Mouse (Mus musculus) adipocyte (in vitro differentiated cells): ENCODE results near the gene Gemin4.

Experiments used
- DNase-seq: peaks from one replicate; pipeline ENCODE4 v3.0.0-alpha.2; 2016; ENCODE audit warnings: low spot score

Gene Gemin4

GRCm38 (mm10) chr11:76217390-76217800 lies at the start of gene Gemin4, which contains the start of gene Dbil5:
Gene Gemin4, minus strand, starts transcription at chr11:76217664.
Gene Dbil5, plus strand, starts transcription at chr11:76217608.
- DNase-seq = peak; percentile 96

GRCm38 (mm10) chr11:76262611-76263351 lies 45.3 kb upstream of the Gemin4 start:
- no peak for DNase-seq

- DNase-seq = no peak
Measured at GRCm38 (mm10) chr11:76261224-76261623, 43.8 kb upstream of the Gemin4 start.

GRCm38 (mm10) chr11:76260208-76261050 lies 43.0 kb upstream of the Gemin4 start:
- DNase-seq = no peak

GRCm38 (mm10) chr11:76258511-76258910 lies 41.0 kb upstream of the Gemin4 start:
- DNase-seq = no peak

DNA sequence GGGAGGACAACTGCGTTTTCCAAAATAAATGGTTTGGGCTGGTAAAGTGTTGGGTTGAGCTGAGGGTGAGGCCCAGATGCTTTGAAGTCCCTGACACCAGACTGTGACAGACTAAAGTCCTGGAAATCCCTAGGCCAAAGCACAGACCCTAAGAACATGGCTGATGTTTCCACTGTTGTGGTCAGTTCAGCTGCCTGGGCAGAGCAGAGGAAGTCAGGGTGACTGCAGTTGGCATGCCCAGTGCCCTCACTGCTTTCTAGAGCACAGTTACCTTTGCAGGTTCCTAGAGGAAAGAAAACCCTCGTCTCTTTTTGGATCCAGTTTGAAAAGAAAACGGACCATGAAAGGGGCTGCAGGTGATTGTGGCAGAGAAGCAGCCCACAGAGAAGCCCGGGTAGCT lies 39.9 kb upstream of the Gemin4 start:
- no peak for DNase-seq

- no peak for DNase-seq
Measured at GRCm38 (mm10) chr11:76256129-76256528, 38.7 kb upstream of the Gemin4 start.

DNA sequence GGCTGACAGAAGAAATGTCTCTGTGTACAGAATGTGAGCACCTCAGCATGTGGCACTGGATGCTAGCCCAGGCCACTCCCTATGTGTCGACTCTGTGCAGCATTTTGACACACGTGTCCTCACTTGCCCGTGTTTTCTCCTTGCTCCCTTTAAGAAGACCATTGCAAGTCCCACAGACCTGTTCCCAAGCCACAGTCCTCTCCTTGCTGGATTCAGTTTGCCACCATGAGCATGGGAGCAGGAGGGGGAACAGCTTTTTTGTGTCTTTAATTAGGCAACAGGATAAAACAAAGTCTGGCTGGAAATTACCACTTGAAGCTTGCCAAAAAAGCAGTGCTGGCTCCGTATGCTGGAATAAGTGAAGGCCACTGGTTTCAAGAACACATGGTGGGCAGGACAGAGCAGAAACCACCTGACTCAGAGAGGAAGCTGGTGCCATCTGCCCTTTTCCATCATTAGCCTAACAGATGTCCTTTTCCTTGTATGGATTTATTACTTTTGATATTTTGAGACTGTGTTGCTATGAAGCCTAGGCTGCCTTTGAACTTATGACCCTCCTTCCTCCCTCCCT lies 38.1 kb upstream of the Gemin4 start:
- DNase-seq = peak; percentile 27

DNA sequence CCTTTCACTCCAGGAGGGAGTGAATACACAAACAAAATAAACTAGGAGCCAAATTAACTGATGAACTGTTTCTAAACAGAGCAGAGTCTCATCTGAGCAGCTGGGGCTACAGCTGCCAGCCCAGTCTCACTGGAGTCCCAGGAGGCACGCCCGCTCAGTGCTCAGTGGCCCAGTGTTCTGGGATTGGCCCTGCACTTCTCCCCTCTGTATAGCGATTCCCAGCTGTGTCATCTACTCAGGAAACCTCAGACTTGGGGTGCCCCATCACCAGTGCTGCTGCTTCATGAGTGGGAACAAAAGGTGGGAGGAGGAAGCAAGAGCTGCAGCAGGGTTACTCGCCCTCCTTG lies 36.4 kb upstream of the Gemin4 start:
- peak; percentile 20 for DNase-seq

GRCm38 (mm10) chr11:76253145-76253917 lies 35.9 kb upstream of the Gemin4 start:
- peak; percentile 85 for DNase-seq

DNA sequence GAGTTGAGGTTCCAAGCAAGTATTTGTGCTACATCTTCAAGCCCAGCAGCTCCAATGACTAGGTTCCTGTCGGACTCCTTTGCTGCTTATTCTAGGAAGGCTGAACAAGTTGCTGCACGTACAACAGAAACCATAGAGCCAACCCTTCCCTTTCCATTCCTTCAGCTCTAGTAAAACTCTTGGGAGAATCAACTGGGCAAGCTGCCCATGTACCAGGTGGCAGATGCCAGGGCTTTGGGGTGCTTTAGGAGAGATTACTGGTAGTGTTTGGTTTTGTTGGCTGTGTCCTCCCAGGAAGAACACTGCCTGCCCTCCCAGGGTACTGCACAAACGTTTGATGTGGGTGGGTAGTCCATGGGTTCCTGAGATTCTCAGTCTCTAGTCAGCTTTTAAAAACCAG lies 34.6 kb upstream of the Gemin4 start:
- DNase-seq = peak; percentile 8

GRCm38 (mm10) chr11:76247239-76247638 lies 29.8 kb upstream of the Gemin4 start:
- no peak for DNase-seq

DNA sequence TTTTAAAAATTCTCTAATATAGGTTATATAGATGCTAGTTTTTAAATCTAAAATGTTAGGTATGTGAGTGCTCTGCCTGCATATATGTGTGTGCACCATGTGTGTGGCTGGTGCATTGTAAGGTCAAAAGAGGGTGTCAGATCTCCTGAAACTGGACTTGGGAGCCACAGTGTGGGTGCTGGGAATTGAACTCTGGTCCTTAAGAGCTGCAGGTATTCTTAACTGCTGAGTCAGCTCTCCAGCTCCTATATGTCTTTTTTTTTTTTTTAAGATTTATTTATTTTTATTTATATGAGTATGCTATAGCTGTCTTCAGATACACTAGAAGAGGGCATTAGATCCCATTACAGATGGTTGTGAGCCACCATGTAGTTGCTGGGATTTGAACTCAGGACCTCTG lies 29.0 kb upstream of the Gemin4 start:
- DNase-seq = no peak

DNA sequence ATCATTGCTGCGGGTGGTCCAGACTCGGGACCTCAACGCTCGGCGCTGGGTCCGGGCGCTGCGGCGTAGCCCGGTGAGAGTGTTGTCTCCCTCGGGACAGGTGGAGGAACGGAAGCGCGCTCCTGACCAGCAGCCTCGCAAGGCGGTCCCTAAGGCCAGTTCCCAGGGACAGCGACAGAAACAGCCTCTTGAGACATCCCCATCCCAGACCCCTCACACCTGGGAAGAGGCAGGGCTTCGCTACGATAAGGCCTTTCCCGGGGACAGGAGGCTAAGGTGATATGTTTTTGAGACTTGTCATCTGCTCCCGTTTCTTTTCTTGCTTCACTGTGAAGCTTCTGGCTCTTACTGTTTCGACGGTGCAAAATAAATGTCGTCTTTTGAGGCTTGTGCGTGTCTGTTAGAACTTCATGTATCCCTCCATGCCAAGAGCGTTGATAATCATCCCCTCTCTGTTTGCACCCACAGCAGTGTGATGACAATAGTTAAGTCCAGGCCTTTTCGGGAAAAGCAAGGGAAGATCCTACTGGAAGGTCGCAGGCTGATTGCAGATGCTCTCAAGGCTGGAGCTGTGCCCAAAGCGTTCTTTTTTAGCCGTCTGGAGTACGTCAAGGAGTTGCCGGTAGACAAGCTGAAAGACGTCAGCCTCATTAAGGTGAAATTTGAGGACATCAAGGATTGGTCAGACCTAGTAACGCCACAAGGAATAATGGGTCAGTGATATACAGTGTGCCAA lies 26.5 kb upstream of the Gemin4 start:
- DNase-seq = peak; percentile 17

- peak; percentile 88 for DNase-seq
Measured at GRCm38 (mm10) chr11:76242901-76243810, 25.7 kb upstream of the Gemin4 start, which contains the start of the genes Mrm3 and Glod4. Gene Mrm3, plus strand, starts transcription at chr11:76243715. Gene Glod4, minus strand, starts transcription at chr11:76243725.

DNA sequence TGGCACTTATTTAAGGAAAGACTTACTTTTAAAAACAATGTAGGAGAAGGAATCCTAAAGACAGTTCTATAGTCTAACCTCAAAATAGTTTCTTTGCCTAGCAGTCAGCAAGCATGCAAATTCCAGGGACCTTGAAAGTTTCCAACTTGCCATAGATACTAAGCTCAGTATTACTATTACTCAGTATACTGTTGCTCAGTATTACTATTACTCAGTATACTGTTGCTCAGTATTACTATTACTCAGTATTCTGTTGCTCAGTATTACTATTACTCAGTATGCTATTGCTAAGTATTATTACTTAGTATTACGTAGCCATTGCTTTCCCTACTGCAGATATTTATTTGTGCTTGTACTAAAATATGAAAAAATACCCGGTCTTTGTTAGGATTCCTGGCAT lies 22.3 kb upstream of the Gemin4 start:
- no peak for DNase-seq

DNA sequence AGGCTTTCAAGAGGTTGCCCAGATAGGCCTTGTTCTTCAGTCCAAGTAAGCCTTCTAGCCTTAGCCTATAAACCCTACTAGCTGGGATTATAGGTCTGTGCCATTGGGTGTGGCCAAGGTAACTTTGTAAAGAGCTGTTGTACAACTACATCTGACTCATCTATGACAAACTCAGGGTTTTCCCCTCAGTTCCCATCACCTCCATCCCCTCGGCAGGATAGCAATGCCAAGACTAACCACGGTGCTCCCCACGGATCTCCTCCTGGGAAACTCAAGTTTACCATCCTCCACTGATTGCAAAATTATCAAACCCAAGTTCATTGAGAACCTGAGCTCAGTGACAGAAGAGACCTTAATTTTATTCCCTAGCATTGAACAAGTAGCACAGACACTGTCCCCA lies 18.7 kb upstream of the Gemin4 start:
- no peak for DNase-seq

- DNase-seq = no peak
Measured at GRCm38 (mm10) chr11:76225051-76225450, 7.6 kb upstream of the Gemin4 start.

DNA sequence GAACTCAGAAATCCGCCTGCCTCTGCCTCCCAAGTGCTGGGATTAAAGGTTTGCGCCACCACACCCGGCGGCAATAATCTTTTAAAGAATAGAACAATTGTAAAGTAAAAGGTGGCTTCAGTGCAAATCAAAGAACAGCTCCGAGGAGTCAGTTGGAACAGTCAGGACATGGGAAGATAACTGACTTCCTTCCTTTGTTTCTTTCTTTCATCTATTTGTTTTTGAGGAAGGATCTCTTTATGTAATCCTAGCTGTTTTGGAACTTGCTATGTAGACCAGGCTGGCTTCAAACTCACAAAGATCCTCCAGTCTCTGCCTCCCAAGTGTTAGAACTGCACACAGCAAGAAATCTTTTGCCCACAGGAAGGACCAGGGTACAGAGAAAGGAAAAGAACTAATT lies 7.2 kb upstream of the Gemin4 start:
- DNase-seq = no peak

- DNase-seq = peak; percentile 56
Measured at GRCm38 (mm10) chr11:76216681-76217389, 629 bp downstream of the Gemin4 start.
